Mouse (Mus musculus) heart, adult 2 months (tissue): ENCODE results near the gene Samd10.

ENCODE experiments used
- CTCF ChIP-seq: fragments of 200-600 bp; IDR thresholded peaks from 2 replicates; pipeline ENCODE4 v1.8.1; 2022; ENCODE audit warnings: antibody characterized with exemption, mild to moderate bottlenecking, moderate library complexity
- POLR2A ChIP-seq: fragments of 200-500 bp; IDR thresholded peaks from 2 replicates; pipeline ENCODE4 v1.6.1; 2011; ENCODE audit warnings: mild to moderate bottlenecking, low read depth, low read length, control low read depth; ENCODE audit not compliant: insufficient read depth

DNA sequence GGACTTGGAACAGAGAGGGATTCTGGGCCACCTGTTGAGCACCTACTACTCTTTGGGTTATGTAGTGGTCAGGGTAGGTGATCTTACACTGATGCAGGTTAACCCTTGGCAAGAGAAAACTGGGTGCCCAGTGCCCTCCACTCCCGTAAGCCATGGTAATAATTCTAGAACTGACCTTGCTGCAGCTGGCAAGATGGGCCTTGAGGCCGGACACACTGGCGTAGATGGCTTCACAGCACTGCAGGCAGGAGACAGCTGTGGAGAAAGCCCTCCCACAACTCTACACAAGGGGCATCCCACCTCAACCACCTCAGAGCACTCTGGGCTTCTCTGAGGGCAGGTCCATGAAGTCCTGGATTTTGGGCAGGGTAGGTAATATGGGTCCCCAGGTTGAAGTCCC is 12.9 kb downstream of the Samd10 start:
- TF ChIP-seq CTCF = no peak
- no peak for TF ChIP-seq POLR2A
